Mouse (Mus musculus): ENCODE results near the gene Mapk1.

The Mapk1 gene

GRCm38 (mm10) chr16:17082121-17082792, 99.1 kb downstream of the Mapk1 start:
- in situ Hi-C loops (cut with MboI, MseI), result no loop called here

- in situ Hi-C loops (cut with MboI, MseI), result no loop called here
Observed at GRCm38 (mm10) chr16:17085636-17086035, 102.5 kb downstream of the Mapk1 start.

GRCm38 (mm10) chr16:17086241-17086640, 103.1 kb downstream of the Mapk1 start:
- in situ Hi-C loops (cut with MboI, MseI), result no loop called here

- in situ Hi-C loops (cut with MboI, MseI), result no loop called here
Observed at GRCm38 (mm10) chr16:17086669-17087193, 103.5 kb downstream of the Mapk1 start.

GRCm38 (mm10) chr16:17088346-17088745, 105.2 kb downstream of the Mapk1 start:
- in situ Hi-C loops (cut with MboI, MseI), result no loop called here

- in situ Hi-C loops (cut with MboI, MseI), result no loop called here
Observed at GRCm38 (mm10) chr16:17096938-17097337, 113.8 kb downstream of the Mapk1 start.
